Mouse (Mus musculus): Measurements from ENCODE around the gene Cd164.

The Cd164 gene

GRCm38 (mm10) chr10:41518981-41519618, at the start of gene Cd164:
TSS of gene Cd164 (plus strand) at chr10:41519414.
- DNase-seq: peak; percentile 91

DNA sequence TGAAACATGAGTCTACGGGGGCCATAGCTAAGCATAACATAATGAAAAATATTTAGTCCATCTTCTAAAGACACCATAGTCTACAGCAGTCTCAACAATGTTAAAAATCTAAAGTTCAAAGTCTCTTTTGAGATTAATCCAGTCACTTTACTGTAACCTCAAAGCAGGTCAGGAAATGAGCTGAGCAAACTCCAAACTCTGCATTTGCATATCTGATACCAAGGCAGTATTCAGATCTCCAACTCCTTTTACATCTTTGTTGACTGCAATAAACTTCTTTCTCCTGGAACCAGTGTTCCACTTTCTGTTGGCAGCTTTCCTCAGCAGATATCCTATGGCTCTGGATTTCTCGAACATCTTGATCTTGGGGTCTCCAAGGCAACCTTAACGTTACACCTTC, 48.5 kb upstream of the Cd164 start:
- no peak for DNase-seq

DNA sequence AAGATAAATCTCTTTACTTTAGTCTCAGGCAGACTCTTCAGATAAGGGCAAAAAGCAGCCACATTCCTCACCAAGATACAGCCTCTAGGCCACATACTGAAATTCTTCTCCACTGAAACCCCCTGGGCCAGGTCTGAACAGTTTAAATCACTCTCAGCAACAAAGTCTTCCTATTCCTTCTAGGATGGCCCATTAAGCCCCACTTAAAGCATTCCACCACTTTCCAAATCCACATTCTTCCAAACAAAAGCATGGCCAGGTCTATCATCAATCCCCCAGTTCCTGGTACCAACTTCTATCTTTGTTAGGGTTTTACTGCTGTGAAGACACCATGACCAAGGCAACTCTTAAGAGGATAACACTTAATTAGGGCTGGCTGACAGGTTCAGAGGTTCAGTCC, 46.7 kb upstream of the Cd164 start:
- no peak for DNase-seq

DNA sequence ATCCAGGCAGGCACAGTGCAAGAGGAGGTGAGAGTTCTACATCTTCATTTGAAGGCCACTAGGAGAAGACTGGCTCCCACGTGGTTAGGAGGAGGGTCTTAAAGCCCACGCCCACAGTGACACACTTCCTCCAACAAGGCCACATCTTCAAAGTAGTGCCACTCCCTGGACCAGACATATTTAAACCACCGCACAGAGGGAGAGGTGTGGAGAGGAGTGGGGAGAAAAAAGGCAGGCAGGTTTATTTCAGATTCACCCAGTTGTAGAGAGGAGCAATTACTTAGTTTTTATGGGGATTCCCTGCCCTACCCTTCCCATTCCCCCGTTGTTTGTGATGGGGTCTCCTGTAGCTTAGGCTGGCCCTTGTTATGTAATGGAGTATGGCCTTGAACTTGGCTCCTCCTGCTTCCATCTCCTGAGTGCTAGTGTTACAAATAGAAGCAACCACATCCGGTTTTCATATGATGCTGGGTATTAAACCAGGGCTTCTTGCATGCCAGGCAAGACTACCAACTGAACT, 46.2 kb upstream of the Cd164 start:
- no peak for DNase-seq

DNA sequence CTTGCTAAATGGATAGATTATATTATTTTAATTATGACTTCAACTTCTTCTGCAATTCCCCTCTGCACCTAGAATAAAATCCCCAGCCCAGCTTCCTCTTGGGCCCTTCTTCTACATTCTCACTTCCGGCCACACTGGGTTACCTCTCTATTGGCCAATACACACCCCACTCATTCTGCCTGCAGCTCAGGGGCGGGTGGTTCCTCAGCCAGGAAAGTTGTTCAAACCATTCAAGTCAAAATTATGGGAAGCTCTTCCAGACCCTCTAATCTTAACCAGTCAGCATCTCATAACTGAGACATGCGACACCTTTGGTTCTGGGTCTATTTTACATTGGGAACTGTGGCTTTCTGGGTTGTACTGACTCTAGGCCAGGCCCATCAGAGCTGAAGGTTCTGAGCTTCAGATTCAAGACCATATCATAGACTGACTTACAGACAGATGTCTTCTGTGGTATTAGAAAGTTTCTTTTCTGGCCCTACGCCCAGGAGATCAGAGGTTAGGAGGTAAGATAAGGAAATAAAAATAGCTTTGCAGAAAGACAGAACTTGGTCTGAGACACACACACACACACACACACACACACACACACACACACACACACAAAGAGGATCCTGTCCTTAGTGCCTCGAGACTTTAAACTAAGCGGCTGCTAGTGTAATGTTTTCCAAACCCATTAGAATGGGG, 45.3 kb upstream of the Cd164 start:
- no peak for DNase-seq

DNA sequence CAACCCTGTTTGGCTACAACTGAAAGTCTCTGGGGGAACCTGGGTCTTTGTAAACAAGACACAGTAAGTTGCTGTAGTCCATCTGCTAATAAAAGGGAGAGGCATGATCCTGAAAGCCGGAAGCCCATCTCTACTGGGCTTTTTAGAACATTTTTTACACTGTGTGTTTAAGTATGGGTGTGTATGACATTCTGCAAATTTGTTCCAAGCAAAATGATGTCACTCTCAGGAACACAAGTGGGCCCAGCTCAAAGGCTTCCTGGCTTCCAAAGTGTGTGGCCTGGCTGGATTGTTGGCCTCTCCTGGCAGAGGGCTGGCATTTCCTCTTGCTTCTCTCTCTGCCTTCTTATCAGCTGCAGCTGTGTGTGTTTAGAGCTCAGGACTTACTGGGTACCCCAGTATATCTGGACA, 44.2 kb upstream of the Cd164 start:
- DNase-seq: no peak

DNA sequence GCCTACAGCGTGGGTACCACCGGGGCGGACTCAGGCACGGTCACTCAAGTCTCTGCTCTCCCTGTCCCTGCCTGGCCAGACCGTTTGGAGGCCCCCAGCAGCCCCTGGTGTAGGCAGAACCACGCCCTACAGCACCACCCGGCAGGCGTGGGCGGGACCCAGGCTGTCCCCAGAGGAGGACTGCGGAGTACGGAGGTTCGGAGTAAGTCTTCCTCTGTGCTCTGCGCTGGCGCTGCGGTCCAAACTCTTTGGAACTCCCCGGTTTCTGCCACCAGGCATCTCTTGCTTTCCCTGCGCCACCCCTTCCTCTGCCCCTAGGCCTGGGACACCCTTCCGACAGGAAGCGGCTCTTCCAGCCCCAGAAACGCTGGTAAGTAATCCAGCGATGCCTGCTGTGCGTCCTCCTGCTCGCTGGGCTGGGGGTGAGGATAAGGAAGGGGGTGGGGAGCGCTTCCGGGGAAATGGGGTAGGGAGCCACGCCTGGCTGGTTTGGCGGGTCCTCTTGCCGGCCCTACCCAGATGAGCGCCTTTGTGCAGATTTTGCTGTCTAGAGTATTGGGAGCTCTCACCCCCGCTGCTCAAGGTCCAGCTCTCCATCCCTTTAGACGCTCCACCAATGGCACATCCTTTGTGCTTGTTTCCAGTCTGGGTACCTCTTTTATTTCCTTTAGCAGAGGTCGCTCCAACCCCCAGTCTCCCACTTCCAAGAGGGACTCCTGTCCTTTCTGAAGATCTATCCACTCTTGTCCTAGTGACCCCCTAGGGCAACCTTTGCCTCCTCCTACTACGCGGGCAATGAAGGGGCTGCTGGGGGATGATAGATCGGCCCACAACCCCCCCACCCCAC, 42.8 kb upstream of the Cd164 start, which contains the start of gene Mical1:
Gene Mical1, plus strand, starts transcription at position 144 of the 847 bp plus-strand sequence.
- DNase-seq: peak; percentile 62

DNA sequence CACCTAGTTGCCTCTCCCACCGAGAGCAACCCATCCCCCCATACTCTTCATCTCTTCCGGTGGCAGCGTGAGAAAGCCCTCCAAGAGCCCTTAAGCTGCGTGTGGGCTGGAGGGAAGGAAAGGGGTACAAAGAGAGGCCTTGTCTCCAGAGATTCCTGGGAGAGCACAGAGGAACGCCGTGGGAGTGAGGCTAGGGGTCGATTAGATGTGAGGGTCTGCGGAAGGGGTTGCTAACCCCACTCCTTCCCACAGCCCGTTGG, 42.3 kb upstream of the Cd164 start:
- peak; percentile 45 for DNase-seq

GRCm38 (mm10) chr10:41477278-41478181, 41.7 kb upstream of the Cd164 start:
- peak; percentile 55 for DNase-seq

DNA sequence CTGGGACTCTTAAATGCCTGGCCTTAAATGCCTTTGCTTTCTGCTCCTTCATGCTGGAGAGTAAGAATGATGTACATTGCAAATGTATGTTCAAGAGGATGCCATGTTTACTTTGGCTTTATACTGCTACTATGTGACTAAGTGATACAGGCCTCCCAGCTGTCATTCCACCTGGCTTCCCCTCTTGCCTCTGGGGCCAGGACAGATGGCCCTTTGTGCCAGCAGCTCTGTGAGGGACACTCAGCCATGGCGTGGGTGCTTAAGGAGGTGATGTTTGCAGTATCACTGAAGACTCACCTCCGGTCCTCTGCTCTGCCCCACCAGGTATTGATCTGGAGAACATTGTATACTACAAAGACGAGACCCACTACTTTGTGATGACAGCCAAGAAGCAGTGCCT, 39.3 kb upstream of the Cd164 start:
- DNase-seq: no peak

- no peak for DNase-seq
These were observed 38.0 kb upstream of the Cd164 start for GRCm38 (mm10) chr10:41480938-41481880.

- no peak for DNase-seq
These were observed 36.8 kb upstream of the Cd164 start for GRCm38 (mm10) chr10:41482446-41482845.

DNA sequence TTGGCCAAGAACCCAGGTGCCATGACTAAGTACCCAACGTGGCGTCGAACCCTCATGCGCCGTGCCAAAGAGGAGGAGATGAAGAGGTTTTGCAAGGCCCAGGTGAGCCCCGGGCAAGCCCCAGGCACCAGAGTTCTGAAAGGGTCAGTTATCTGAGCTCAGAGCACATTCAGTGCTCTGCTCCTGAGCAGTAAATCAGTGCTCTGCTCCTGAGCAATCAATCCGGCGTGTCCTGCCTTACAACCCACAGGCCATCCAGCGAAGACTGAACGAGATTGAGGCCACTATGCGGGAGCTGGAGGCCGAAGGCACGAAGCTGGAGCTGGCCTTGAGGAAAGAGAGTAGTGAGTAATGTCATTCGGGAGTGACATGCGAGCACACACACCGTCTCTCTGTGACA, 33.4 kb upstream of the Cd164 start:
- no peak for DNase-seq

DNA sequence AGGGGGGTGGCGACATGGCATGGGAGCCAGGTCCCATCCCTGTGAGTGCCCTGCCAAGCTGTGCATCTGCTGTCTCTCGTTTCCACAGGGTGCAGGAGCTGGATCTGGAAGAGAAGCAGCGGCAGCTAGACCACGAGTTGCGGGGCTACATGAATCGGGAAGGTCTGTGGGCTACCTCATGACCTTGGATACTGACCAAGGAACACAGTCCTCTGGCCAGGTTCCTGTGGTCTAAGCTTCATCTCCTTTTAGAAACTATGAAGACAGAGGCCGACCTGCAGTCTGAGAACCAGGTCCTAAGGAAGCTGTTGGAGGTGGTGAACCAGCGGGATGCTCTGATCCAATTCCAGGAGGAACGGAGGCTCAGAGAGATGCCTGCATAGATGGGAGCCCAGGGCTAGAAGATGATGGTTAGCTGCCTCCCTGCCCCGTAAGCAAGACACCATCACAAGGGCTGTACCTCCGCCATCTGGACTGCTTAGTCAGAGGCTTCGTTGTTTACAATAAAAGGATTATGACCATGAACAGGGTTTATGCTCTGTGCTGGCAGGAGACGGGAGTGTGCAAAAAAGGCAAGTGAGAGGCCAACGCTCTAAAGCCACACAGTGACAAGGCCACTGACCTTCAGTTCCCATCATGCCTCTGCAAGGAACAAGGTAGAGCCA, 32.6 kb upstream of the Cd164 start:
- DNase-seq: no peak

DNA sequence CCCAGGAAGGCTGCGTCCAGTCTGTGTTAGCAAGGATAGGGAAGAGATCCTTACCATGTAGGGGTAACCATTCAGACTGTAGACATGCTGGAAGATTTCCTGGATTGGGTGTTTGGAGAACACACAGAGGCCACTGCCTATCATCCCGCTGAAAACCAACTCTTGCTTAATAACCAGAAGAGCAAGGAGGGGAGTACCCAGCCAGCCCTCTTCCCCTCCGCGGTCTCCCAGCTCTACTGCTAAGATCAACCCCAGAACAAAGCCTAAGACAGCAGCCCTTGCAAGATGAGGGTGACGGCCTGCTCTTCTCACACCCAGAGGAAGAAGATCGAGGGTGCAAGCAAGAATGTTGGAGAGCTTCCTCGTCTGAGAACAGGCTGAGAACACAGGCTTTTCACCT, 30.3 kb upstream of the Cd164 start:
- no peak for DNase-seq

DNA sequence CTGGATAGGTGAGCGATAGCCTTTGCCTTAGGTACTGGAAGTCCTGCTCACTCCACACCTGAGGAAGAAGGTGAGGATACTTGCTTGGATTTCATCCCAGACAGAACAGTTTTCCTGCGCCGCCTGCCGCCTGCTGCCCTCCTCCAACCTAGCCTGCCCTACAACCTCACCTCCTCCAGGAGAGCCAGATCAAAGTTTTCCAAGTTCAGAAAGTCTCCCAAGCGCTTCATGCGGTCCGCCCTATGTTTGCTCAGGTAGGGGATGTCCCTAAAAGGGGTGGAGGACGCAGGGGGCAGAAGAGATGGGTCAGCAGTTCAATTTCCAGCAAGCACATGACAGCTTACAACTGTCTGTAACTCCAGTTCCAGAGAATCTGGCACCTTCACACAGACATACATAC, 29.9 kb upstream of the Cd164 start:
- DNase-seq: no peak

- DNase-seq: peak; percentile 88
These were observed 29.3 kb upstream of the Cd164 start, which contains the start of the genes Smpd2 and Ppil6 for GRCm38 (mm10) chr10:41489708-41490517. TSS of gene Smpd2 (minus strand) at chr10:41490369. TSS of gene Ppil6 (plus strand) at chr10:41490439.

- DNase-seq: no peak
These were observed 28.7 kb upstream of the Cd164 start for GRCm38 (mm10) chr10:41490518-41490873.

- no peak for DNase-seq
These were observed 28.1 kb upstream of the Cd164 start for GRCm38 (mm10) chr10:41491111-41491510.

DNA sequence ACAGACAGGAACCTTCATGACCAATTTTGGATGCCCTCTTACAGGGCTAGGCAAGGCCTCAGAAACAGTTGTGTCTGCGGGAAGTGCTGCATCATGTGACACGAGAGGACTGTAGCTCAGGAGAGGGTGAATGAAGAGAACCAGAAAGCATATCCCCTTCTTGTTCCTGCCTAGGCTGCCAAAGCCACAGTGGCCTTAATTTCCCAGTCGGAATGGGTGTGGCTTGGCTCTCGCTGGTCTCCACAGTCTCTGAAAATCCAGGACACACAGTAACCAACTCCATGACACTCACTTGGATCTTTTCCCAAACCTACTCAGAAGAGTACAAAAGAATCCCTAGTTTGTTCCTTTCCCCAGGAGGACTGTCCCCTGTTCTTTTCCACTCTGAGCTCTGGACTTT, 18.3 kb upstream of the Cd164 start:
- DNase-seq: no peak

All from right cerebral cortex, postnatal 4 days (tissue).